Mouse (Mus musculus): ENCODE data around the gene Fam180a. TPM values are rescaled to one million over a fixed set of nuclear protein-coding genes. Genes with fewer than 3 reads are reported as not detected.

Fam180a gene
- total and polyA plus RNA-seq, 3 experiments: not detected

GRCm38 (mm10) chr6:35298323-35298722 lies 27.6 kb downstream of the Fam180a start:
- no peaks in the 10 kb centered on the region for H3K79me2 ChIP-seq (replicated peaks; ENCODE audit: control insufficient read depth, extremely low read depth, insufficient read depth, poor library complexity, severe bottlenecking)
- peaks cover 0 to 12% of the 10 kb centered on the region in 2 experiments; a peak in 2 of 4 replicates for H3K4me1 ChIP-seq (ENCODE audit: control insufficient read depth in 1 of 2, insufficient read depth in 2 of 2)
- no peak overlapping the region for H3K27ac ChIP-seq (ENCODE audit: insufficient read depth, low read depth)
- DNase-seq (ENCODE audit: extremely low read depth): peak; percentile 42
- H3K36me3 ChIP-seq (replicated peaks in 1 of 2; ENCODE audit: control insufficient read depth in 1 of 2, insufficient read depth in 1 of 2, low read length in 1 of 2): no peaks in the 10 kb centered on the region
- no peak overlapping the region for H3K4me2 ChIP-seq (ENCODE audit: insufficient read depth, low read depth, poor library complexity, severe bottlenecking)
- H3K4me3 ChIP-seq (replicated peaks in 1 of 3; ENCODE audit: low read depth in 2 of 3, low read length in 2 of 3, poor library complexity in 1 of 3): no peak overlapping the region
- in situ Hi-C loops (cut with MboI; ENCODE audit: low pct_ligation_motif_present, low pct_unique_long_range_greater_than_20kb, low sequenced_read_pairs): no loop called here
- H3K27me3 ChIP-seq (replicated peaks): no peaks in the 10 kb centered on the region
- H3K9ac ChIP-seq (ENCODE audit: insufficient read depth, low read depth): no peak overlapping the region
- H3K9me3 ChIP-seq (replicated peaks; ENCODE audit: low read length): peaks cover 2% of the 10 kb centered on the region
- dilution Hi-C loops (cut with MboI; ENCODE audit: extremely low pct_ligation_motif_present, extremely low pct_unique_long_range_greater_than_20kb, low sequenced_read_pairs): no loop called here
- TF ChIP-seq NELFE (IDR thresholded peaks at IDR 0.05; ENCODE audit: low read depth, low read length) (no peak), EP300 (IDR thresholded peaks at IDR 0.05; ENCODE audit: low read length) (peak; percentile 49; the same call in 1 of the 2 replicates)

GRCm38 (mm10) chr6:35297516-35298227 lies 28.3 kb downstream of the Fam180a start:
- dilution Hi-C loops (cut with MboI; ENCODE audit: extremely low pct_ligation_motif_present, extremely low pct_unique_long_range_greater_than_20kb, low sequenced_read_pairs): no loop called here
- Histone ChIP-seq H3K9me3 (replicated peaks; ENCODE audit: low read length) (peaks cover 2% of the 10 kb centered on the region), H3K79me2 (replicated peaks; ENCODE audit: control insufficient read depth, extremely low read depth, insufficient read depth, poor library complexity, severe bottlenecking) (no peaks in the 10 kb centered on the region), H3K27me3 (replicated peaks) (no peaks in the 10 kb centered on the region), H3K4me3 (replicated peaks in 1 of 3; ENCODE audit: low read depth in 2 of 3, low read length in 2 of 3, poor library complexity in 1 of 3) (no peak overlapping the region), H3K4me1 (ENCODE audit: control insufficient read depth in 1 of 2, insufficient read depth in 2 of 2) (peaks cover 0 to 12% of the 10 kb centered on the region in 2 experiments; a peak in 2 of 4 replicates), H3K36me3 (replicated peaks in 1 of 2; ENCODE audit: control insufficient read depth in 1 of 2, insufficient read depth in 1 of 2, low read length in 1 of 2) (no peaks in the 10 kb centered on the region), H3K9ac (ENCODE audit: insufficient read depth, low read depth) (no peak overlapping the region), H3K27ac (ENCODE audit: insufficient read depth, low read depth) (no peak overlapping the region), H3K4me2 (ENCODE audit: insufficient read depth, low read depth, poor library complexity, severe bottlenecking) (no peak overlapping the region)
- DNase-seq (ENCODE audit: extremely low read depth): no peak
- in situ Hi-C loops (cut with MboI; ENCODE audit: low pct_ligation_motif_present, low pct_unique_long_range_greater_than_20kb, low sequenced_read_pairs): no loop called here
- TF ChIP-seq ZKSCAN1 (IDR thresholded peaks at IDR 0.05; ENCODE audit: borderline replicate concordance, low read depth, low read length) (no peak), IRF4 (IDR thresholded peaks at IDR 0.05; ENCODE audit: low read depth, low read length) (no peak), UBTF (IDR thresholded peaks at IDR 0.05; ENCODE audit: low read depth, low read length) (no peak), SMC3 (IDR thresholded peaks at IDR 0.05; ENCODE audit: low read depth, low read length) (no peak), ELF1 (IDR thresholded peaks at IDR 0.05; ENCODE audit: low read depth, low read length) (no peak), MYC (IDR thresholded peaks at IDR 0.05; ENCODE audit: low read depth, low read length) (no peak), BHLHE40 (IDR thresholded peaks at IDR 0.05; ENCODE audit: low read depth, low read length) (no peak), NELFE (IDR thresholded peaks at IDR 0.05; ENCODE audit: low read depth, low read length) (no peak), POLR2AphosphoS2 (IDR thresholded peaks at IDR 0.05; ENCODE audit: low read depth, low read length) (no peak), ZNF384 (IDR thresholded peaks at IDR 0.05; ENCODE audit: low read depth, low read length) (no peak), MAZ (IDR thresholded peaks at IDR 0.05; ENCODE audit: low read depth, low read length) (no peak), CTCF (conservative IDR thresholded peaks at IDR 0.05 in 1 of 2, IDR thresholded peaks at IDR 0.05 in 1 of 2; ENCODE audit: low read depth in 2 of 2, low read length in 2 of 2) (no peak), RAD21 (IDR thresholded peaks at IDR 0.05; ENCODE audit: low read depth, low read length) (no peak), MAX (IDR thresholded peaks at IDR 0.05; ENCODE audit: low read length) (no peak), CHD2 (IDR thresholded peaks at IDR 0.05; ENCODE audit: low read length) (no peak), MAFK (IDR thresholded peaks at IDR 0.05; ENCODE audit: insufficient replicate concordance, low read length) (no peak), MEF2A (IDR thresholded peaks at IDR 0.05; ENCODE audit: borderline replicate concordance, low read depth, low read length) (no peak), SIN3A (IDR thresholded peaks at IDR 0.05; ENCODE audit: low read length) (no peak), POLR2A (IDR thresholded peaks at IDR 0.05; ENCODE audit: low read depth, low read length) (no peak)
